Mouse (Mus musculus) left cerebral cortex, adult 11 months (tissue): ENCODE measurements around the gene Lect2.

Experiments
- DNase-seq: peaks from one replicate; pipeline ENCODE4 v3.0.0; 2022; ENCODE audit warnings: low spot score

The Lect2 gene

GRCm38 (mm10) chr13:56555957-56556356 is 7.7 kb upstream of the Lect2 start:
- no peak for DNase-seq

- DNase-seq = peak; percentile 38
These were observed 6.1 kb upstream of the Lect2 start for GRCm38 (mm10) chr13:56554409-56554808.

GRCm38 (mm10) chr13:56553923-56554322 is 5.6 kb upstream of the Lect2 start:
- DNase-seq = no peak

GRCm38 (mm10) chr13:56551661-56552060 is 3.4 kb upstream of the Lect2 start:
- DNase-seq = no peak

GRCm38 (mm10) chr13:56550574-56550973 is 2.3 kb upstream of the Lect2 start:
- DNase-seq = no peak

GRCm38 (mm10) chr13:56549364-56549763 is 1.1 kb upstream of the Lect2 start:
- DNase-seq = no peak

GRCm38 (mm10) chr13:56544956-56545355 is 3.3 kb downstream of the Lect2 start:
- no peak for DNase-seq

GRCm38 (mm10) chr13:56543805-56544204 is 4.5 kb downstream of the Lect2 start:
- DNase-seq = no peak

GRCm38 (mm10) chr13:56539846-56540245 is 8.5 kb downstream of the Lect2 start:
- no peak for DNase-seq

- no peak for DNase-seq
These were observed 11.3 kb downstream of the Lect2 start for GRCm38 (mm10) chr13:56537026-56537425.

- no peak for DNase-seq
These were observed 12.7 kb downstream of the Lect2 start for GRCm38 (mm10) chr13:56535570-56535969.

- no peak for DNase-seq
These were observed 13.4 kb downstream of the Lect2 start for GRCm38 (mm10) chr13:56534931-56535330.

- DNase-seq = no peak
These were observed 18.6 kb downstream of the Lect2 start for GRCm38 (mm10) chr13:56529685-56530084.

- no peak for DNase-seq
These were observed 19.3 kb downstream of the Lect2 start for GRCm38 (mm10) chr13:56529031-56529430.

- DNase-seq = no peak
These were observed 20.0 kb downstream of the Lect2 start for GRCm38 (mm10) chr13:56528281-56528680.

- DNase-seq = no peak
These were observed 20.5 kb downstream of the Lect2 start for GRCm38 (mm10) chr13:56527846-56528245.

GRCm38 (mm10) chr13:56526871-56527270 is 21.4 kb downstream of the Lect2 start:
- no peak for DNase-seq

- DNase-seq = no peak
These were observed 25.5 kb downstream of the Lect2 start for GRCm38 (mm10) chr13:56522821-56523167.

GRCm38 (mm10) chr13:56522081-56522820 is 26.1 kb downstream of the Lect2 start, which contains the start of gene Fbxl21:
TSS of gene Fbxl21 (plus strand) at chr13:56522472.
- peak; percentile 88 for DNase-seq

- DNase-seq = no peak
These were observed 31.5 kb downstream of the Lect2 start for GRCm38 (mm10) chr13:56516816-56517215.

- DNase-seq = no peak
These were observed 32.0 kb downstream of the Lect2 start for GRCm38 (mm10) chr13:56516311-56516710.

GRCm38 (mm10) chr13:56513595-56513994 is 34.7 kb downstream of the Lect2 start:
- DNase-seq = no peak

GRCm38 (mm10) chr13:56509796-56510195 is 38.5 kb downstream of the Lect2 start:
- no peak for DNase-seq

GRCm38 (mm10) chr13:56506871-56507496 is 41.3 kb downstream of the Lect2 start:
- no peak for DNase-seq
